Mouse (Mus musculus): ENCODE results near the gene Trim38. TPM values are rescaled to one million over a fixed set of nuclear protein-coding genes. Genes with fewer than 3 reads are reported as not detected.
"Not testable (repeated sequence)": the region's sequence is repeated elsewhere in the genome, so short reads cannot be mapped to it uniquely, and the experiment has no call there.

Gene Trim38
- total and polyA plus RNA-seq, 2 experiments from 2014 or later = not detected

DNA sequence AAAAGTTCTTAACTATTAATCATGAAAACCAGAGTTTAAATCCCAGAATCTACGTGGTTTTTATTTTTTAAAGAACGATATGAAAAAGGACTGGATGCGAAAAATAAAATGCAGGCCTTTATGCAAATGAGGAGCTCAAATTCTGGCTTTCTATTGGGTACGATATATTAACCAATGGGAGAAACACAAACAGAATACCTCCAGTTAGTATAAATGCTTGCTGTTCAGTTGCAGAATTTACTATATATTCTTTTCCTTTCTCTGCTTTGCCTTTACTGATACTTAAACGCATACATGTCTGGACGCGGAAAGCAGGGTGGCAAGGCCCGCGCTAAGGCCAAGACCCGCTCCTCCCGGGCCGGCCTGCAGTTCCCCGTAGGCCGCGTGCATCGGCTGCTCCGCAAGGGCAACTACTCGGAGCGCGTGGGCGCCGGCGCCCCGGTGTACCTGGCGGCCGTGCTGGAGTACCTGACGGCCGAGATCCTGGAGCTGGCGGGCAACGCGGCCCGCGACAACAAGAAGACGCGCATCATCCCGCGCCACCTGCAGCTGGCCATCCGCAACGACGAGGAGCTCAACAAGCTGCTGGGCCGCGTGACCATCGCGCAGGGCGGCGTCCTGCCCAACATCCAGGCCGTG, 18.8 kb upstream of the Trim38 start, which contains the start of gene Hist1h2ab:
Hist1h2ab (plus strand) TSS at position 288 of the 639 bp plus-strand sequence.
- ATAC-seq = peak; percentile 57
- Histone ChIP-seq H3K9ac (peak within 1 kb of the TSS; percentile 62), H3K4me3 (ENCODE audit: low read depth, low read length) (peak within 1 kb of the TSS; percentile 40), H3K27ac (ENCODE audit: low read depth, low read length) (peak within 1 kb of the TSS; percentile 93), H3K4me2 (ENCODE audit: low read depth) (peak within 1 kb of the TSS; percentile 69)
- 0 out of 2 replicates have a peak, but pooled peaks have one; percentile 15 for TF ChIP-seq CTCF (IDR thresholded peaks at IDR 0.05; ENCODE audit: low read depth)
- H3K4me1 ChIP-seq (ENCODE audit: insufficient read depth); H3K9me3 ChIP-seq (ENCODE audit: low read length); H3K36me3 ChIP-seq (ENCODE audit: insufficient read depth); H3K27me3 ChIP-seq (ENCODE audit: insufficient read depth, low read length): not testable (repeated sequence)
- under 1% methylated on average over 26 of the region's 47 CpGs for WGBS
- peak; percentile 80 for DNase-seq

GRCm38 (mm10) chr13:23751478-23751956, 18.2 kb upstream of the Trim38 start:
- TF ChIP-seq CTCF (IDR thresholded peaks at IDR 0.05; ENCODE audit: low read depth) = no peak
- Histone ChIP-seq H3K27me3 (ENCODE audit: insufficient read depth, low read length) (no peaks in the 10 kb centered on the region), H3K4me2 (ENCODE audit: low read depth) (peak overlapping the region; percentile 69), H3K27ac (ENCODE audit: low read depth, low read length) (peak overlapping the region; percentile 93), H3K9me3 (ENCODE audit: low read length) (no peaks in the 10 kb centered on the region), H3K9ac (peak overlapping the region; percentile 62; the same call in 1 of the 2 replicates), H3K36me3 (ENCODE audit: insufficient read depth) (no peaks in the 10 kb centered on the region), H3K4me1 (ENCODE audit: insufficient read depth) (no peaks in the 10 kb centered on the region), H3K4me3 (ENCODE audit: low read depth, low read length) (peak overlapping the region; percentile 40)
- 1% methylated on average over 11 of the region's 11 CpGs for WGBS
- ATAC-seq (no peak), DNase-seq (peak; percentile 33)

- ATAC-seq (peak; percentile 76), DNase-seq (peak; percentile 95)
- H3K9ac ChIP-seq = peak within 1 kb of the TSS; percentile 62
- WGBS = 1% methylated on average over 19 of the region's 47 CpGs
- H3K4me3 ChIP-seq (ENCODE audit: low read depth, low read length) = peak within 1 kb of the TSS; percentile 40
- H3K9me3 ChIP-seq (ENCODE audit: low read length); H3K4me1 ChIP-seq (ENCODE audit: insufficient read depth); H3K36me3 ChIP-seq (ENCODE audit: insufficient read depth); H3K27me3 ChIP-seq (ENCODE audit: insufficient read depth, low read length): not testable (repeated sequence)
- peak within 1 kb of the TSS; percentile 69 for H3K4me2 ChIP-seq (ENCODE audit: low read depth)
- H3K27ac ChIP-seq (ENCODE audit: low read depth, low read length) = peak within 1 kb of the TSS; percentile 93
These were observed 17.5 kb upstream of the Trim38 start, which contains the start of gene Hist1h3b for GRCm38 (mm10) chr13:23752067-23752741. Hist1h3b (plus strand) TSS chr13:23752267.

GRCm38 (mm10) chr13:23752742-23753172, 17.0 kb upstream of the Trim38 start:
- no peaks in the 10 kb centered on the region for H3K27me3 ChIP-seq (ENCODE audit: insufficient read depth, low read length)
- H3K9me3 ChIP-seq (ENCODE audit: low read length) = no peaks in the 10 kb centered on the region
- H3K4me3 ChIP-seq (ENCODE audit: low read depth, low read length) = no peak overlapping the region
- no peak for TF ChIP-seq CTCF (IDR thresholded peaks at IDR 0.05; ENCODE audit: low read depth)
- H3K9ac ChIP-seq = no peak overlapping the region
- H3K4me2 ChIP-seq (ENCODE audit: low read depth) = peak overlapping the region; percentile 69
- ATAC-seq (no peak), DNase-seq (no peak)
- H3K27ac ChIP-seq (ENCODE audit: low read depth, low read length) = no peak overlapping the region
- H3K4me1 ChIP-seq (ENCODE audit: insufficient read depth) = no peaks in the 10 kb centered on the region
- WGBS = 1% methylated on average over 6 of the region's 6 CpGs
- H3K36me3 ChIP-seq (ENCODE audit: insufficient read depth) = no peaks in the 10 kb centered on the region

- Histone ChIP-seq H3K27me3 (ENCODE audit: insufficient read depth, low read length) (no peaks in the 10 kb centered on the region), H3K36me3 (ENCODE audit: insufficient read depth) (no peaks in the 10 kb centered on the region), H3K4me3 (ENCODE audit: low read depth, low read length) (no peak overlapping the region), H3K4me1 (ENCODE audit: insufficient read depth) (no peaks in the 10 kb centered on the region), H3K27ac (ENCODE audit: low read depth, low read length) (no peak overlapping the region), H3K9ac (no peak overlapping the region), H3K4me2 (ENCODE audit: low read depth) (no peak overlapping the region), H3K9me3 (ENCODE audit: low read length) (no peaks in the 10 kb centered on the region)
- ATAC-seq (no peak), DNase-seq (no peak)
- 48% methylated on average over 4 of the region's 4 CpGs for WGBS
- TF ChIP-seq CTCF (IDR thresholded peaks at IDR 0.05; ENCODE audit: low read depth) = no peak
These were observed 16.2 kb upstream of the Trim38 start for GRCm38 (mm10) chr13:23753314-23754078.

GRCm38 (mm10) chr13:23755000-23755399, 14.7 kb upstream of the Trim38 start:
- no peak for TF ChIP-seq CTCF (IDR thresholded peaks at IDR 0.05; ENCODE audit: low read depth)
- Histone ChIP-seq H3K9ac (no peak overlapping the region), H3K27ac (ENCODE audit: low read depth, low read length) (no peak overlapping the region), H3K9me3 (ENCODE audit: low read length) (no peaks in the 10 kb centered on the region), H3K27me3 (ENCODE audit: insufficient read depth, low read length) (no peaks in the 10 kb centered on the region), H3K36me3 (ENCODE audit: insufficient read depth) (no peaks in the 10 kb centered on the region), H3K4me2 (ENCODE audit: low read depth) (no peak overlapping the region), H3K4me1 (ENCODE audit: insufficient read depth) (0 out of 2 replicates have a peak, but pooled peaks cover under 1% of the 10 kb centered on the region), H3K4me3 (ENCODE audit: low read depth, low read length) (no peak overlapping the region)
- DNase-seq (no peak), ATAC-seq (no peak)

All from forebrain, postnatal 0 days (tissue).